Mouse (Mus musculus) kidney, embryonic 14.5 days (tissue): Measurements from ENCODE around the gene Kcnj5. TPM values are rescaled to one million over a fixed set of nuclear protein-coding genes. Genes with fewer than 3 reads are reported as not detected.

ENCODE experiments used
- ATAC-seq: fragments of 200-750 bp; cut with Nextera tagmentation; 2 replicates; pipeline ENCODE4 v1.8.0; 2017; ENCODE audit warnings: moderate number of reproducible peaks, mild to moderate bottlenecking, moderate TSS enrichment, moderate library complexity; ENCODE audit not compliant: low FRiP score, low TSS enrichment
- H3K27ac ChIP-seq: fragments of 300-500 bp; sonication (generic); 2 replicates; pipeline ENCODE4 v1.5.1; 2014; ENCODE audit warnings: low read depth, mild to moderate bottlenecking, low read length, moderate library complexity, mixed read lengths
- H3K27me3 ChIP-seq: fragments of 300-500 bp; sonication (generic); 2 replicates; pipeline ENCODE4 v1.6.1; 2014; ENCODE audit warnings: mild to moderate bottlenecking, low read length; ENCODE audit not compliant: control insufficient read depth, insufficient read depth
- H3K36me3 ChIP-seq: fragments of 300-500 bp; sonication (generic); 2 replicates; pipeline ENCODE4 v1.6.1; 2014; ENCODE audit warnings: low read length, mixed read lengths; ENCODE audit not compliant: control insufficient read depth, insufficient read depth
- H3K4me1 ChIP-seq: fragments of 300-500 bp; sonication (generic); 2 replicates; pipeline ENCODE4 v1.6.1; 2014; ENCODE audit warnings: low read length, mixed read lengths; ENCODE audit not compliant: control insufficient read depth, insufficient read depth
- H3K4me2 ChIP-seq: fragments of 300-500 bp; sonication (generic); replicated peaks from 2 replicates; pipeline ENCODE4 v1.6.1; 2014; ENCODE audit warnings: low read depth, mild to moderate bottlenecking, low read length
- H3K4me3 ChIP-seq: fragments of 300-500 bp; sonication (generic); 2 replicates; pipeline ENCODE4 v1.5.1; 2014; ENCODE audit warnings: mild to moderate bottlenecking, low read length
- H3K9ac ChIP-seq: fragments of 300-500 bp; sonication (generic); 2 replicates; pipeline ENCODE4 v1.6.1; 2014; ENCODE audit warnings: low read depth, mild to moderate bottlenecking, low read length, moderate library complexity
- H3K9me3 ChIP-seq: fragments of 300-500 bp; sonication (generic); 2 replicates; pipeline ENCODE4 v1.6.1; 2016; ENCODE audit warnings: low read length; ENCODE audit not compliant: control insufficient read depth
- WGBS: fragments of 180-500 bp; shearing (Covaris S2); extraction: QIAGEN DNeasy Blood & Tissue Kit; methylation state at CpG from one replicate; pipeline ENCODE4 v1.1.7; 2014; 5-methylcytosine and 5-hydroxymethylcytosine counted together
- polyA plus RNA-seq: library from polyadenylated mRNA; unstranded; fragments of >200 nt; fragmentation: Nextera tagmentation; extraction: Ambion mirVana; gene quantifications from 2 replicates; pipeline ENCODE4 v1.2.1, GENCODE M21; 2014

Gene Kcnj5
- polyA plus RNA-seq, result 0.40 and 1.2 TPM in 2 replicates

- peaks cover 31% of the 10 kb centered on the region for H3K27me3 ChIP-seq
Measured at GRCm38 (mm10) chr9:32344051-32344450, at the start of gene Kcnj5. Gene Kcnj5 (minus strand): TSS chr9:32344350.

GRCm38 (mm10) chr9:32392716-32393115, 48.6 kb upstream of the Kcnj5 start:
- Histone ChIP-seq H3K9ac (no peak overlapping the region), H3K9me3 (no peaks in the 10 kb centered on the region), H3K4me2 (no peak overlapping the region), H3K27me3 (no peaks in the 10 kb centered on the region), H3K4me3 (no peak overlapping the region), H3K36me3 (no peaks in the 10 kb centered on the region), H3K27ac (no peak overlapping the region), H3K4me1 (no peaks in the 10 kb centered on the region)
- WGBS, result 84% methylated on average over 6 of the region's 6 CpGs
- ATAC-seq, result no peak

More at GRCm38 (mm10) chr9:32344051-32344450, at the start of gene Kcnj5:
- ATAC-seq, result peak; percentile 47; the same call in 1 of the 2 replicates
- Histone ChIP-seq H3K4me2 (peak within 1 kb of the TSS; percentile 57), H3K36me3 (no peaks in the 10 kb centered on the region), H3K27ac (no peak within 1 kb of the TSS), H3K4me3 (peak within 1 kb of the TSS; percentile 32), H3K9ac (peak within 1 kb of the TSS; percentile 32), H3K9me3 (no peaks in the 10 kb centered on the region), H3K4me1 (peaks cover 10% of the 10 kb centered on the region)
- WGBS, result 1% methylated on average over 17 of the region's 20 CpGs

- WGBS, result 82% methylated on average over 9 of the region's 9 CpGs
- no peak overlapping the region for H3K27ac ChIP-seq
- ATAC-seq, result no peak
Measured at GRCm38 (mm10) chr9:32391701-32392100, 47.6 kb upstream of the Kcnj5 start.

GRCm38 (mm10) chr9:32391092-32391491, 46.9 kb upstream of the Kcnj5 start:
- H3K9ac ChIP-seq, result no peak overlapping the region
- no peaks in the 10 kb centered on the region for H3K4me1 ChIP-seq
- H3K4me3 ChIP-seq, result no peak overlapping the region
- no peak overlapping the region for H3K4me2 ChIP-seq
- H3K36me3 ChIP-seq, result no peaks in the 10 kb centered on the region
- WGBS, result 85% methylated on average over 5 of the region's 5 CpGs
- no peak for ATAC-seq
- H3K27me3 ChIP-seq, result no peaks in the 10 kb centered on the region
- H3K9me3 ChIP-seq, result no peaks in the 10 kb centered on the region
- no peak overlapping the region for H3K27ac ChIP-seq

More at GRCm38 (mm10) chr9:32391701-32392100, 47.6 kb upstream of the Kcnj5 start:
- Histone ChIP-seq H3K4me3 (no peak overlapping the region), H3K9me3 (no peaks in the 10 kb centered on the region), H3K9ac (no peak overlapping the region), H3K4me2 (no peak overlapping the region), H3K36me3 (no peaks in the 10 kb centered on the region), H3K27me3 (no peaks in the 10 kb centered on the region), H3K4me1 (no peaks in the 10 kb centered on the region)

GRCm38 (mm10) chr9:32388120-32388519, 44.0 kb upstream of the Kcnj5 start:
- no peak for ATAC-seq
- Histone ChIP-seq H3K27ac (no peak overlapping the region), H3K27me3 (no peaks in the 10 kb centered on the region), H3K9me3 (no peaks in the 10 kb centered on the region), H3K9ac (no peak overlapping the region), H3K4me2 (no peak overlapping the region), H3K4me3 (no peak overlapping the region), H3K4me1 (no peaks in the 10 kb centered on the region), H3K36me3 (no peaks in the 10 kb centered on the region)
- 94% methylated on average over 1 of the region's 1 CpGs for WGBS

GRCm38 (mm10) chr9:32384906-32385305, 40.8 kb upstream of the Kcnj5 start:
- Histone ChIP-seq H3K36me3 (no peaks in the 10 kb centered on the region), H3K4me2 (no peak overlapping the region), H3K9ac (no peak overlapping the region), H3K9me3 (no peaks in the 10 kb centered on the region), H3K4me3 (no peak overlapping the region), H3K27ac (no peak overlapping the region), H3K4me1 (no peaks in the 10 kb centered on the region), H3K27me3 (no peaks in the 10 kb centered on the region)
- ATAC-seq, result peak; percentile 52; the same call in 1 of the 2 replicates
- WGBS, result 75% methylated on average over 4 of the region's 4 CpGs

GRCm38 (mm10) chr9:32376863-32377590, 32.9 kb upstream of the Kcnj5 start:
- Histone ChIP-seq H3K27ac (no peak overlapping the region), H3K36me3 (no peaks in the 10 kb centered on the region), H3K9ac (no peak overlapping the region), H3K4me3 (no peak overlapping the region), H3K27me3 (no peaks in the 10 kb centered on the region), H3K9me3 (no peaks in the 10 kb centered on the region), H3K4me2 (no peak overlapping the region), H3K4me1 (no peaks in the 10 kb centered on the region)
- ATAC-seq, result no peak
- WGBS, result 60% methylated on average over 5 of the region's 5 CpGs

GRCm38 (mm10) chr9:32376031-32376430, 31.9 kb upstream of the Kcnj5 start:
- Histone ChIP-seq H3K27ac (no peak overlapping the region), H3K27me3 (no peaks in the 10 kb centered on the region), H3K9me3 (no peaks in the 10 kb centered on the region), H3K4me3 (no peak overlapping the region), H3K9ac (no peak overlapping the region), H3K36me3 (no peaks in the 10 kb centered on the region), H3K4me1 (no peaks in the 10 kb centered on the region), H3K4me2 (no peak overlapping the region)
- 63% methylated on average over 7 of the region's 7 CpGs for WGBS
- no peak for ATAC-seq

- Histone ChIP-seq H3K9me3 (no peaks in the 10 kb centered on the region), H3K4me2 (no peak overlapping the region), H3K9ac (no peak overlapping the region), H3K27me3 (no peaks in the 10 kb centered on the region), H3K4me1 (no peaks in the 10 kb centered on the region), H3K27ac (no peak overlapping the region), H3K4me3 (no peak overlapping the region), H3K36me3 (no peaks in the 10 kb centered on the region)
- ATAC-seq, result no peak
- WGBS, result 71% methylated on average over 6 of the region's 6 CpGs
Measured at GRCm38 (mm10) chr9:32373656-32374055, 29.5 kb upstream of the Kcnj5 start.
